Mouse (Mus musculus) adrenal gland, postnatal 36 days (tissue): Measurements from ENCODE around the gene Gsg1l. TPM values are rescaled to one million over a fixed set of nuclear protein-coding genes. Genes with fewer than 3 reads are reported as not detected.
A peak's percentile ranks its signal among the peaks of the same experiment; 100 is the strongest.

ENCODE experiments used
- DNase-seq, 2 experiments: peaks; one replicate each; pipeline ENCODE4 v3.0.0; 2021; ENCODE audit warnings: mixed read lengths in 1 of 2
- long read RNA-seq, 2 experiments: library from polyadenylated mRNA; stranded (forward); transcript quantifications; one replicate each; pipeline ENCODE4 v2.0.0; 2021; ENCODE audit warnings: borderline sequencing depth in 2 of 2
- total RNA-seq, 2 experiments: library from RNA; stranded (reverse); gene quantifications; 2 replicates each; pipeline ENCODE4 v1.2.3; 2021

Gsg1l gene
- 10 to 100 TPM; 68.9 to 70.8 TPM for total RNA-seq
- long read RNA-seq, experiment 1, transcript Gsg1l-201 (7 exons, 3,923 nt): major isoform, 39 of 112 reads
- long read RNA-seq, experiment 1, partial matches to known transcripts: 3 of 112 reads
- long read RNA-seq, experiment 1, other reads (novel, unspliced or antisense): 70 of 112 reads
- long read RNA-seq, experiment 2, transcript Gsg1l-201 (7 exons, 3,923 nt): major isoform, 16 of 56 reads
- long read RNA-seq, experiment 2, partial matches to known transcripts: 3 of 56 reads
- long read RNA-seq, experiment 2, other reads (novel, unspliced or antisense): 37 of 56 reads

DNA sequence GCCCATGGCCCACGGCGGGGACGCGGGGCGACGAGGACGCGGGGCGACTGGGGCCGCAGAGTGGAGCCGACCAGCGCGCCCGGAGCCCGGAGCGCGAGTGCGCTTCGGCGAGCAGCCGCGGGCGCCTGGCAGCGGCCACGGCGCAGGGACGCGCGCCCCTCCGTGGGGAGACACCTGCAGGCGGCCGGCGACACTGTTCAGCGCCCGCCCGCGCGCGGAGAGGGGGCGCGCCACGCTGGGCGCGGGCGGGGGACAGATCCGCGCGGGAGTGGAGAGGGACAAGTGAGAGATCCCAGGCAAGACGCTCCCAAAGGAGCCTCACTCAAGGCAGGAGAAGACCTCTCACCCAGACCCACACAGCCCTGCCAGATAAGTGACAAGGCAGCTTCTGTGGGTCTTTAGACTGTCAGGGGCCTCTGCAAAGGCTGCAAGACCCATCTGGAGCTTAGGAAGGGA is at the start of gene Gsg1l:
Gsg1l (minus strand) TSS at position 126 of the 456 bp plus-strand sequence.
- peak; percentile 48 to 64 for DNase-seq

DNA sequence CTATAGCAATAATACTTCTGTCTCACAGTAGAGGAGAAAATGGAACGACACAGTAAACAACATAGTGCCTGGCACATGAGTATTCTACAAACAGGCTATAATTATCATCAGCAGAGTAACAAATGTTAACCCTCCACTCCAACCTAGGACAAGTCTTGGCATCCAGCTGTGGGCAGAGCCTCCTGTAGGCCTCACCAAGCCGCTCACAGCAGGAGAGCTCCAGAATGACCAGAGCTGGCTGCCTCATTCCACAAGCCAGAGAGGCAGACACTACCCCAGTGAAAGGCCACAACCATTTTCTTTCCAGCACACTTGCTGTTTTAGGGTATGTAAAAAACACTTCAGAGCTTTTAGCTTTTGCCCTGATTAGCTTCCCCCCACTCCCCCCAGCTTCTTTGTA is 45.5 kb upstream of the Gsg1l start:
- no peak for DNase-seq

DNA sequence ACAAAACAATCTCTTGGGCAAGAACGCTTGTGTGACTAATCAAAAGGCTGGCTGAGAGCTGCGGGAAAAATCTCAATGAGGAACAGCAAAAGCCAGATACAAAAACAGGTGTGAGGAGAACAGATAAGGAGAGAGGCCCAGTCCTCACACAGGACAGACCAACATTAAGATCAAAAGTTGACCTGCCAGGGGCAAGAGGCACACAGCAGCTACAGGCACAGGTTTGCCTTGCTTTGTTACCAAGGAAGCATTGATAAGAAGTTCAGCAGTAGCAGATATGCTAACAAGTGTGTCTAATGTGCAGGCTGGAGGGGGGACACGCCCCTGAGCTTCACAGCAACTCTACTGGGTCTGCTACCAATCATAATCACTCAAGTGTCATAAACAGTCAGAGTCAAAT is 44.3 kb upstream of the Gsg1l start:
- DNase-seq: no peak

DNA sequence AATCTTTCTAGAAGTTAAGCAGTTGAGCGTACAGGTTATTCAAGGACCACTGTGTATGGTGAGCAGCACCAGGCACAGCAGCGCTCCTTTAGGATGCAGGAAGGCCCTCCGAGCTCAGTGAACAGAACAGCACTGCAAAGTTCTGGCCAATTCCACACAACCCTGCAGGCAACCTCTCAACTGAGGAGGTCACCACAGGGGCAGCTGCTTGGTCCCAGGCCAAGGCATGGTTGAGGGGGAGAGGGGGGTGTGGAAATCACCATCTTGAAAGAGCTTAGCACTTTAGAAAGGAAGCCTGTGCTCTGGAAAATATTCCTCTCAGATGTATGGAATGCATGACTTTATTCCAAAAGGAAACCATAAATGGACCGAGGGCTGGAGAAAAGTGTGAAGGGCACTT is 39.3 kb upstream of the Gsg1l start:
- DNase-seq: no peak

DNA sequence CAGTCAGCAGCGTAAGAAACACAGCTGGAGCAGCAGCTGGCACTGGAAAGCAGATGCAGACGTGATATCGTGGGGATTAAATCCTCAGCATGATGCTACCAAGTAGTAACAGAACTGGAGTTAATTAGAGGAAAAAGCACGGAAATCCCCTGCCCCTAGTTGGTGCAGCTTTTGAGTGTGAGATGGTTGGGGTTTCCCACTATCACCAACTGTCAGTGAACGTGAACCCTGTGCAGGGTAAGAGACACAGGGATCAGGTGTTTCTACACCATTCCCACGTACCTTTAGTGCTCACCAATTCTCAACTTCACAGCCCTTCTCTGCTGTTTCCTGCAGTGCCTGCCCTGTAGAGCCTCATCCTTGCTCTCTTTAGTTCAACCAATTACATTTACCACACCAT is 37.6 kb upstream of the Gsg1l start:
- DNase-seq: no peak

DNA sequence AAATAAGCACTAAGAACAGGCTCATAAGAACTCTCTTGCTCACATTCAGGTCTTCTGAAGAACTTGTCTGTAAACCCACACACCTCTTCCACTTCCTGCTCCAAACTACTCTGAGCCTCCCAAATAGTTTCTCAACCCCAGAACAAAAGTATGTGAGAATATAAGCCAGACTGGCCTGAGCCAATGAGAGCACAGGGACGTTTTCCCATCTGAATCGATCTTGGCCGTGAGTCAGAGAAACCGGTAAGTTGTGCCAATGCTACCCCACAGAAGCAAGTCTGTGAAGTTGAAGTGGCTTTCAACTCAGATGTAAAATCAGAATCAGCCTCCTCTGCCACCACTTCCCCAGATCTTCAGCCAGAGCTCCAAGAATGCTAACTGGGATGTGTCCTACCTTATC is 31.1 kb upstream of the Gsg1l start:
- DNase-seq: no peak

DNA sequence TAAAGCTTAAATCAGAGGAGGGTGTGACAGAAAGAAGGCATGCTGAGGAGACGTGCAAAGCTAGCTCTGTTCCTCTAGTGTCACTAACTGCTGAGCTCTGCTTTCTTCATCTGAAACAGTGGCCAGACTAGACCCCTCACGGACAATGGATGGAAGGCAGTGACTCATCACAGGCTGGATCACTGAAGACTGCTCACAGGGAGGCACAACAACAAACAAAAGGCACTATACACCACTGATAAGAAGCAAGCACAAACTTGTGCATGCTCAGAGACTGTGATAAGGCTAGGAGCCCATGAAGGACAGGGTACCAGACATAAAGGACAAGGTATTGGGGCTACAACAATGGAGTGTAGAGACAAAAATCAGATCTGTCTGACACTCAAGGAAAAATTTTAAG is 29.0 kb upstream of the Gsg1l start:
- no peak for DNase-seq

DNA sequence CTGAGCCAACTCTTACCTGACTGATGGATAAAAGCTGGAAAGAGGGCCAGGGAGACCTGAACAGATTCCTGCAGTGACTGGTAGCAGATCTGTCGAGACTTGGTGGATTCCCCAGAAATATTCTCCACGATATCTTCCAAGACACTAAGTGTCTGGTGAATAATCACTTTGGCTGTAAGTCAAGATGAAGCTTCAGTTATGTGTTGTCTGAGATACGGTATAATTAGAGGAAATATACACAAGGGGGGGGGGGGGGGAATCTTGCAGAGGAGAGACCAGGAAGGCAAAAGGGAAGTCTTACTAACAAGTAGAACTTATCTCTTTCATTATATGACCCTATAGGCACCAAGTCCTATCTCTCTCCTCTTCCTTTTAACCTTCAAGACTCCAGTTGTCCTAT is 27.7 kb upstream of the Gsg1l start:
- no peak for DNase-seq

DNA sequence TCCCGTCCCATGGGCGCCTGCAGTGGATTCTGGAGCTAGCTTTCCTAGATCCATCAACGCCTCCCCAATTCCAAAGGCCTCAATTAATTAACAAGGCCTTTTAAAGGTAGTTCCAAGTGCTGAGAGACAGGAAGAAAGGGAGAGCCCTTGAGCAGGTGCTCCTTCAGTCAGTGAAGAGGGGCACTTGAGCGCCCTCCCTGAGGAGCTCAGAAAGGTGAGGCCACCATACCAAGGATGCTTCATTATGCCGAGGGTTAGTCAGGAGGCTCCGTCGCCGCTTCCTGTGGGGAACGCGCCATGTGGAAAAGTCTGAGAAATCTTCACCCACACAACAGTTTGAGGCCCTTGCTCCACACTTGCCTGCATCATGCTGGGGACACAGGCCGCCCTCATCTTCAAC is 18.2 kb upstream of the Gsg1l start:
- DNase-seq: no peak

DNA sequence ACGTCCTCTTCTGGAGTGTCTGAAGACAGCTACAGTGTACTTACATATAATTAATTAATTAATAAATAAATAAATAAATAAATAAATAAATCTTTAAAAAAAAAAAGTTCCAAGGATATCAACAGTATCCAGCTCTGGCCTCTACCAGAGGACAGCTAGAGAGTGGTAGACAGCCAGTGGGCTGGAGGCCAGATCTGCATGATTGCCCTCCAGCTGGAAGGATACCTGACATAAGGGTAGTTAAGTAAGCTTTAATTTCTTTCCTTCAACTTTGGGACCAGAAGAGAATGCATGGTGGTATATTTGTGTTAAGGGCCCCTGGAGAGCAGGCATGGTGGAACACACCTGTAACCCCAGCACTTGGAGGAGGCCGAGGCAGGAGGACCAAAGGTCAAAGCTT is 17.6 kb upstream of the Gsg1l start:
- peak in 1 of 2 experiments; percentile 64 for DNase-seq

DNA sequence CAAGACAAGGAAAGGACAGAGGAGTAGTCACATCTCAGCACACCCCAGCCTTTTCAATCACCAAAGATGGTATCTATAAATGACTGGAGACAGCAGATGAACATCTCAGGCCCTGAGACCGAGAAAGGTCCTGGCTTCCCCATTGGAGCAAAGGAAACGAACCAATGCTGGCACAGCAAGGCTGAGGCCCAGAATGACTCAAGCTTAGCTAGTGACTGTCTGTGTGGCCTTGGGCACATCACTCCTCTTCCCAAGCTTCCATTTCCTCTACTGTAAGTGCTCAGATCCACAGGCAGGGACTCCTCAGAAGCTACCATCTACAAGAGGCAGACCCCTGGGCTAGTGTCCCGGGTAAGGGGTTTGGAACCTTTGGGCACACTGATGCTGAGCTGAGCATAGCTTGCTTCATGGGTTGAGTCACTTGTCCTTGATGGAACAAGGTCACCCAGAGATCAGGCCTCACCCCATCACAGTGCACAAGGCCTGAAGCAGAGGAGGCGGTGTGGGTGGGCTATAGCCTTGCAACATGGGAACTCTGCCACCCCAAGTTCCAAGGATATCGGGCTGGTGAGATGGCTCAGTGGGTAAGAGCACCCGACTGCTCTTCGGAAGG is 17.1 kb upstream of the Gsg1l start:
- peak; percentile 80 to 86 for DNase-seq

DNA sequence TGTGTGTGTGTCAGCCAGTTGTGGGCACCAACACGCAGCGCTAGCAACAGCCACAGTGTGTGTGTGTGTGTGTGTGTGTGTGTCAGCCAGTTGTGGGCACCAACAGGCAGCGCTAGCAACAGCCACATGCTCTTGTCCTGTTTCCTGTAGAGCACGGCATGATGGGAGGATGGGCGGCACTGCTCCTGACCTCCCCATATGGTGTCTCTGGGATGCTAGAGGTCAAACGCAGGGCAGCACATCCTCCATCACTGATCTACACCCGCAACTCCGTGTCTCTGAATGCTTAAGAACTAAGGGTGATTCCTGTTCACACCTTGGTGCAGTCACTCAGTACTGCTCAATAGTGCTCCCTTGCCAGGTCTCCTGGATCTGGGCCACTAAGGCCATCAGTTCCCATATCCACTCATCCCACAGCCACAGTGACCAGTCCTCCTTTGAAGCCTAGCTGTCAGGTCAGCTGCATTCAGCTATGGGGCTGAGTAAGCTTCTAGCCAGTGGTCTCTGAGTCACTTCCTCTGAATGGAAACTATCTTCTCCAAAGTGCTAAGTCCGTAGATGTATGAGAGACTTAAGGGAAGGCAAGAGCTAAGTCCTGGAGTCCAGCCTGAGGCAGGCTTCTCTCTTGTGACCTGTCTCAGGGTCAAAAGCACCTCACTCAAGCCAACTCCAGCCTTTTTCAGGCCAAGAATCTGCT is 15.2 kb upstream of the Gsg1l start:
- peak in 1 of 2 experiments; percentile 48 for DNase-seq

DNA sequence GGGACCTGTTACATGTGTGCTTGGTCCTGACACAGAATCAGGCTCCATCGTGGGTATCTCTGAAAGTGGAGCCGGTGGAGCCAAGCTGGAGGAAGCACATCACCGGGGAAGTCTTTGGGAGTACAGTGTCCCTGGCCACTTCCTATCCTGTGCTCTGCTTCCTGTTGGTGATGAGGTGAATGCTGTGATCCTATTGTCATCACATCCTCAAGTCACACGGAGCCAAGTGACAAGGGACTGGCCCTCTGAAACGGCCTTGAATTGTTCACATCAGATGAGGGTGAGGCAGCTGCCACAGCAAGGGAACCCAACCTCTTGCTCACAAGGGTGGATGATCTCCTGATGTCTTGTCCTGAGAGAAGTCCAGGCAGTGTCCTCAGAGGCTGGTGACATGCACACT is 14.4 kb upstream of the Gsg1l start:
- DNase-seq: no peak

DNA sequence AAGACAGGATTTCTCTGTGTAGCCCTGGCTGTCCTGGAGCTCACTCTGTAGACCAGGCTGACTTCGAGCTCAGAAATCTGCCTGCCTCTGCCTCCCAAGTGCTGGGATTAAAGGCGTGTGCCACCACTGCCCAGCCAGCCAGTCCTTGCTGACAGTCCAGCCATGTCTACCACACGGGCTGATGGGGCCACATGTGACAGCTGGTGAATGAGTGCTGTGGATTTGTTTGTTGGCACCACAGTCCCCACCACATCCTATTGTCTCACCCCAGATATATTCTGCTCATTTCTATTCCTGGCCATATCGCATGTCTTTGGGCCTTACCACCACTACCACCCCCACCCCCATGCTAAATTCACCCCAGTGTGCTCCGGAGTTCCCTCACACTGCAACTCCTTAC is 12.5 kb upstream of the Gsg1l start:
- no peak for DNase-seq

DNA sequence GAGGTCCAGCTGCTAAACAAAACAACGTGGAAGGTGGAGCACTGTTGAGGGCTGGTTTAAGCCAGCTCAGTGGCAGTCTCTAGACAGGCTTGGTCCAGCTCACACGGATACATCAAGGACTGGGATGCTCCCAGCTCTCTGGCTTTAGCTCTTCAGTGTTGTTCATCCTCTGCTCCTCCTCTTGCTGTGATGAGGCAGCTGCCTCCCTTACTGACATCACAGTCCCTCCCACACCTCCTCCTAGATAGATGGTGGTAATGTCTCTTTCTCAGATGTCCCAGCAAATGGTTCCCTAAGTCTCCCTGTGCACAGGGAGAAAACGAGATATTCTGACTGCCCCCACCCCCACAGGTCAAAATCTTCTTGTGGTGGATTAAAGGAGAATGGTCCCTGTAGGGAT is 11.0 kb upstream of the Gsg1l start:
- DNase-seq: no peak

DNA sequence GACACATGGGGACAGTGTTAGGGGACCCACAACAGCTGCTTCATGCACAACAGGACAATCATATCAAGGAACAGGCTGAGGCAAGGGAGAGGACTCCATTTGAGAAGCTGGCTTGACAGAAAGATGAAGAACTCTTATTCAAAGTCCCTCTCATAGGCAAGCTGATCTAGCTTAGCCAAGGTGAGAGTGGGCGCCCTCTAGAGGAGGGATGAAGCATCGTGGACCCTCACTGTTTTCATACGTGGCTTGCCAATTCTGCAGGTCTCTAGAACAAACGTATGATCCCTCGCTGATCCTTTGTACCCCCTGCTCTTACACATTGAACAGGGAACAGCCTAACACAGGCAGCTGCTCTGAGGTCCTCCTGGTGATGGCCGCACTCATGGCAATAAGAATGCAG is 7.6 kb upstream of the Gsg1l start:
- DNase-seq: peak; percentile 68 to 76

DNA sequence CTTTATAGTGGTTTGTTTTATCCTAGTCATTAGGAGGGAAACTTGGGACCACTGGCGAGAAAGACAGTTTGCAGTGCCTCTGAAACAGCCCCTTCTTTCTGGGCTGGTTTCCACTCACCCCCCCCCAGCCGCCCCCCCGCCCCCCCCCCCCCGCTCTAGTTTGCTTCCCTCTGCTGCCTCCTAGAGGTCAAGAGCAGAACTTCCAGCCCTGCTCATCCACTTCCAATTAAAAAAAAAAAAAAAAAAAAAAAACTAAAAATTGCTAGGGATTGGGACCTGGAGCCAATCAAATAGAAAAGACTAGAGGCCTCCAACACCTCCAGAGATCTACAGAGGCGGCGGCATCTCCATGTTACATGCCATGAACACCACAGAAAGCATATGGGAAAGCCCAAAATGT is 5.9 kb upstream of the Gsg1l start:
- DNase-seq: peak in 1 of 2 experiments; percentile 54

DNA sequence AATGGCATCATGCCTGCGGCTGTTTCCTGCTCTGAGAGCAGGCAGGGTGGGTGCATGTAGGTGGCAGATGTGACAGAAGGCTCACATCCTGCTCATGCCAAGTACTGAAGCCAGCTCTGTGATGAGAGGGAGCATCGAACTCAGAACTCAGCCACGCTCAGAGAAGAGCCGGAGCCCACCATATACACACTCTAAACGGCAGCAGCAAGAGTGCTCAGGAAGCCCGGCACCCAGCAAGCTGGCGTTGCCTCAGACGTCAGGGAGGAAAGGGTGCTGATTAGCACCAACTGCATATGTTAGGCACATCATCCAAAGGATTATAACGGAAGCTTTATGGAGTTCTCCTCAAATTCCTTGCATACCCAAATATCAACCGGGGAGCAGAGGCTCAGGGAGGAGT is 5.4 kb upstream of the Gsg1l start:
- DNase-seq: no peak

DNA sequence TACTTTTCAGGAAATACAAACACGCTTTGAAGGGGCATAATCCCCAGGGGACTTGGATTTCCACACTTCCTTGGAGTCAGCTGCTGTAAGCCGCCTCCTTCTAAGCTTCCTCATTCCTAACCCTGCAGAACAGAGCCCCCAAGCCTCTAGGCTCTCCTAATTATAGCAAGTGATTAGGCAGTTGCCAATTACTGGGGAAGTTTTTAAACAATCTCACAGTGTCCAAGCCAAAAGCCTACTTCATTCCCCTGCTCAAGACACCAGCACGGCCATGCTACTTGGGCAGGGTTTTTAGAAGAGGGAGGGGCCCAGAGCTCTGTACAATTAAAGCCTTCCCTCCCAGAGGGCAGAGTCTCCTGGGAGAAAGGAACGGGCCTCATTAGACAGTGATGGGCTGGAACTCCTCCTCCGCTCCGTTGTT is 4.1 kb upstream of the Gsg1l start:
- DNase-seq: no peak

DNA sequence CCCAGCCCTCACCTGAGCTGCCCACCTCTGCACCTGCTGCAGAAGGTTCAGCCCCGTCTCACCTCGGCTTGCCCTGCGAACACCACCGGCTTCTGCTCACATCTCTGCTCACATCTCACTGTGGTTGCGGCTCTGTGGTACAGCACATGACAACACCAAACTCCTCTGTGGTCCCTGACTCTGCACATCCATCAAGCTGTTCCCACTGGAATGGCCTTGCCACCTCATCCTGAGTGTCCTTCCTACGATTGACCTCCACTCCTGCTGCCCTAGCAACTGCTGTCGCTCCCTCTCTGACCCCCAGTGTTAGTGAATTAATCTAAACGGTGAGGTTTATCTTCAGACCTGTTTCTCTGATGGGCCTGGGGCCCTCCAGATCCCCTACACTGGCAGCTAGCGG is 2.9 kb upstream of the Gsg1l start:
- DNase-seq: peak; percentile 63 to 71

DNA sequence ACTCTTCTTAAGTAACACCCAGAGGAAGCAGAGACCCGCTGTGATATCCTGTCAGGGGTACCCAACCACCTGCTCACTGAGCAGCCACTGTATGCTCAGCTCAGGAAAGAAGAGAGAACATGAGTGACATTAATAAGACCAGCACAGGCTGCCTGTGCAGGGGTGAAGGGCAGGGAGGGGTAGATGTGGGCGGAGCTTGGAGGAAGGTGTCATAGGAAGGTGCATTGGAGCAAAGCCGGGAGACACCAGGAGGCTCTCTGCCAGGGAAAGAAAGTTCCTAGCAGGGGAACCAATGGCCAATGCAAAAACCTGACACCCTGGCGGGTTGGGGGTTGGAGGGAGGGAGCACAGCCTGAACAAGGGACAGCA is 1.8 kb upstream of the Gsg1l start:
- peak; percentile 26 to 44 for DNase-seq

DNA sequence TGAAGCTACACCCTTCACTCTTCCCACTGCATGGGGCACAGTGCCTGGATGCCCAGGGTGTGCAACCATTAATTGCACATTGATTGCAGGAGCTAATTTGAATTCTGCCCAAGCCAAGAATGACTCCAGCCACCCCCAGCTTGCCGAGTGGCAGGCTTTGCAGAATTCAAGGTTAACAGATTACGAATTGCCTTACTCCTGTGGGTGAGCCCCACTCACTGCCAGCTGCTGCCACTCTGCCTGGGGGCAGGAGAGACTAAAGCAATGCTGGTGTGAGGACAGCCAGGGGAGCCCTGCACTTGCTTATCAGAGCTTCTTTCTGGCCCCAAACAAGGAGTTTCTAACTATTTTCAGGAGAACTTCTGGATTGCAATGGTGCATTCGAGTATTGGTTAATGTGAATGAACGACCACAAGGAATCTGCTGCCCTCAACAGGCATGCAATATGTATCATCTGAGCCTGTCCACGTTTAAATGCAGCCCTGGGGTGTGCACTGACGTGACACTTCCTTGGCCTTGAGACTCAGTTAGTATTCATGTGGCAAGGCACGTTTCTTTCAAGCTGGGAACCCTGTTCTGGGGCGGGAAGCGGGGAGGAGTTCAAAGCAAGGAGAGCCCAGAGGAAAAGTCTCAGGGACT is 1.2 kb upstream of the Gsg1l start:
- peak; percentile 66 to 68 for DNase-seq

DNA sequence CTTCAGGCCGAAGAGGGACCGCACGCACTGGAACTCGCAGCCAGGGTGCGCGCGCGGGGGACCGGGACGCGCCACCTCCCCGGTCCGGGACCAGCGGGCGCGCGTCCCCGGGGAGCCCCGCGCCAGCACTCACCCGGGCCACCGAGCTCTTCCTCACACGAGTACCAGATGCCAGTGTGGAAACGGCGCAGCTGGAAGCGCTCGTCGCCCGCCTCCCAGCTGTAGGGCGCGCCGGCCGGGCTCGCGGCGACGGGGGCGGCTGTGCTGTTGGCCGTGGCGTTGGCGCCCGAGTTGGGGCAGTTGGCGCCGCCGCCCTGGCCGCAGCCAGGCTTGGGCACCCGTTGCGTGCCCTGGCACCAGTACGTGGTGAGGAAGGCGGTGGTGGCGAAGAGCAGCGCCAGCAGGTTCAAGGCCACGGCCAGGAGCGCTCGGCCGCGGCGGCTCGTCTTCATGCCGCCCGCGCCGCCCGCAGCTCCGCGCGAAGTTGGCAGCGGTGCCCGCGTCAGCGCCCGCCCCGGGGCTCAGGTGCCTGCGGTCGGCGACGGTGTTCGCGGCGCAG is 405 bp downstream of the Gsg1l start:
- DNase-seq: peak; percentile 64
